Mouse (Mus musculus) forebrain, embryonic 11.5 days (tissue): ENCODE measurements around the gene Krt71. TPM values are rescaled to one million over a fixed set of nuclear protein-coding genes. Genes with fewer than 3 reads are reported as not detected.
A peak's percentile ranks its signal among the peaks of the same experiment; 100 is the strongest.

Experiments used
- ATAC-seq: fragments of 200-750 bp; cut with Nextera tagmentation; replicated peaks from 2 replicates; pipeline ENCODE4 v1.8.0; 2017; ENCODE audit warnings: moderate TSS enrichment; ENCODE audit not compliant: low FRiP score
- DNase-seq: peaks from one replicate; pipeline ENCODE4 v3.0.0-alpha.2; 2017; ENCODE audit warnings: low spot score
- H3K27ac ChIP-seq: fragments of 300-500 bp; sonication (generic); 2 replicates; pipeline ENCODE4 v1.5.1; 2014; ENCODE audit warnings: low read depth, low read length
- H3K27me3 ChIP-seq: fragments of 300-500 bp; sonication (generic); 2 replicates; pipeline ENCODE4 v1.6.1; 2014; ENCODE audit warnings: mild to moderate bottlenecking, low read length, mixed read lengths; ENCODE audit not compliant: control insufficient read depth, insufficient read depth
- H3K36me3 ChIP-seq: fragments of 300-500 bp; sonication (generic); 2 replicates; pipeline ENCODE4 v1.6.1; 2014; ENCODE audit warnings: mild to moderate bottlenecking, low read length, moderate library complexity, mixed read lengths; ENCODE audit not compliant: control insufficient read depth, insufficient read depth
- H3K4me1 ChIP-seq: fragments of 300-500 bp; sonication (generic); replicated peaks from 2 replicates; pipeline ENCODE4 v1.6.1; 2014; ENCODE audit warnings: low read length, mixed read lengths; ENCODE audit not compliant: control insufficient read depth, insufficient read depth
- H3K4me2 ChIP-seq: fragments of 300-500 bp; sonication (generic); 2 replicates; pipeline ENCODE4 v1.6.1; 2014; ENCODE audit warnings: low read depth, mild to moderate bottlenecking, low read length, moderate library complexity, mixed read lengths; ENCODE audit not compliant: severe bottlenecking
- H3K4me3 ChIP-seq: fragments of 300-500 bp; sonication (generic); 2 replicates; pipeline ENCODE4 v1.5.1; 2014; ENCODE audit warnings: low read depth, low read length
- H3K9ac ChIP-seq: fragments of 300-500 bp; sonication (generic); 2 replicates; pipeline ENCODE4 v1.6.1; 2014; ENCODE audit warnings: low read length
- H3K9me3 ChIP-seq: fragments of 300-500 bp; sonication (generic); 2 replicates; pipeline ENCODE4 v1.6.1; 2016; ENCODE audit warnings: low read length, mixed read lengths; ENCODE audit not compliant: control insufficient read depth
- WGBS: fragments of 180-500 bp; shearing (Covaris S2); extraction: QIAGEN DNeasy Blood & Tissue Kit; methylation state at CpG from one replicate; pipeline ENCODE4 v1.1.7; 2014; 5-methylcytosine and 5-hydroxymethylcytosine counted together
- polyA plus RNA-seq: library from polyadenylated mRNA; unstranded; fragments of >200 nt; fragmentation: Nextera tagmentation; extraction: Ambion mirVana; gene quantifications from 2 replicates; pipeline ENCODE4 v1.2.1, GENCODE M21; 2014

The Krt71 gene
- polyA plus RNA-seq, 1 experiment from 2014 or later = not detected

GRCm38 (mm10) chr15:101724686-101725085 is 18.2 kb downstream of the Krt71 start:
- DNase-seq = no peak
- no peaks in the 10 kb centered on the region for H3K27me3 ChIP-seq
- no peak overlapping the region for H3K4me2 ChIP-seq
- H3K36me3 ChIP-seq = no peaks in the 10 kb centered on the region
- WGBS = 79% methylated on average over 5 of the region's 5 CpGs
- no peak overlapping the region for H3K9ac ChIP-seq
- H3K27ac ChIP-seq = no peak overlapping the region
- no peaks in the 10 kb centered on the region for H3K9me3 ChIP-seq
- no peak for ATAC-seq
- H3K4me1 ChIP-seq = no peaks in the 10 kb centered on the region
- H3K4me3 ChIP-seq = no peak overlapping the region

GRCm38 (mm10) chr15:101715831-101716230 is 27.1 kb downstream of the Krt71 start:
- DNase-seq (no peak), ATAC-seq (no peak)
- Histone ChIP-seq H3K27me3 (no peaks in the 10 kb centered on the region), H3K4me1 (no peaks in the 10 kb centered on the region), H3K4me3 (no peak overlapping the region), H3K9ac (no peak overlapping the region), H3K27ac (no peak overlapping the region), H3K36me3 (no peaks in the 10 kb centered on the region), H3K4me2 (no peak overlapping the region), H3K9me3 (no peaks in the 10 kb centered on the region)
- 78% methylated on average over 3 of the region's 3 CpGs for WGBS

- Histone ChIP-seq H3K9me3 (no peaks in the 10 kb centered on the region), H3K4me1 (no peaks in the 10 kb centered on the region), H3K4me2 (no peak overlapping the region), H3K36me3 (no peaks in the 10 kb centered on the region), H3K9ac (no peak overlapping the region), H3K27me3 (no peaks in the 10 kb centered on the region), H3K4me3 (no peak overlapping the region), H3K27ac (no peak overlapping the region)
- DNase-seq (no peak), ATAC-seq (no peak)
- 93% methylated on average over 5 of the region's 5 CpGs for WGBS
Measured at GRCm38 (mm10) chr15:101714356-101714755, 28.6 kb downstream of the Krt71 start.

GRCm38 (mm10) chr15:101713731-101714130 is 29.2 kb downstream of the Krt71 start:
- Histone ChIP-seq H3K9me3 (no peaks in the 10 kb centered on the region), H3K4me2 (no peak overlapping the region), H3K4me3 (no peak overlapping the region), H3K9ac (no peak overlapping the region), H3K36me3 (no peaks in the 10 kb centered on the region), H3K27me3 (no peaks in the 10 kb centered on the region), H3K27ac (no peak overlapping the region), H3K4me1 (no peaks in the 10 kb centered on the region)
- DNase-seq (peak; percentile 33), ATAC-seq (no peak)
- 80% methylated on average over 8 of the region's 8 CpGs for WGBS

GRCm38 (mm10) chr15:101712720-101713119 is 30.2 kb downstream of the Krt71 start, which contains the start of gene Krt5:
TSS of gene Krt5 (minus strand) at chr15:101712898.
- WGBS = 79% methylated on average over 13 of the region's 13 CpGs

GRCm38 (mm10) chr15:101708683-101709082 is 34.2 kb downstream of the Krt71 start:
- DNase-seq = peak; percentile 50
- no peak overlapping the region for H3K9ac ChIP-seq
- 64% methylated on average over 11 of the region's 11 CpGs for WGBS
- ATAC-seq = no peak
- no peak overlapping the region for H3K4me2 ChIP-seq
- H3K4me1 ChIP-seq = no peaks in the 10 kb centered on the region
- no peaks in the 10 kb centered on the region for H3K9me3 ChIP-seq
- no peaks in the 10 kb centered on the region for H3K27me3 ChIP-seq
- H3K27ac ChIP-seq = no peak overlapping the region
- no peak overlapping the region for H3K4me3 ChIP-seq
- no peaks in the 10 kb centered on the region for H3K36me3 ChIP-seq

More at GRCm38 (mm10) chr15:101712720-101713119, 30.2 kb downstream of the Krt71 start, which contains the start of gene Krt5:
- no peak within 1 kb of the TSS for H3K9ac ChIP-seq
- no peaks in the 10 kb centered on the region for H3K4me1 ChIP-seq
- DNase-seq (peak; percentile 43), ATAC-seq (no peak)
- H3K27ac ChIP-seq = no peak within 1 kb of the TSS
- H3K4me3 ChIP-seq = no peak within 1 kb of the TSS
- no peaks in the 10 kb centered on the region for H3K36me3 ChIP-seq
- H3K9me3 ChIP-seq = no peaks in the 10 kb centered on the region
- no peak within 1 kb of the TSS for H3K4me2 ChIP-seq
- no peaks in the 10 kb centered on the region for H3K27me3 ChIP-seq

GRCm38 (mm10) chr15:101707454-101707853 is 35.5 kb downstream of the Krt71 start:
- 88% methylated on average over 9 of the region's 9 CpGs for WGBS
- H3K4me3 ChIP-seq = no peak overlapping the region
- no peak overlapping the region for H3K27ac ChIP-seq
- DNase-seq = no peak
- H3K4me1 ChIP-seq = 0 out of 2 replicates have a peak, but pooled peaks cover 1% of the 10 kb centered on the region
- no peaks in the 10 kb centered on the region for H3K36me3 ChIP-seq
- no peak overlapping the region for H3K9ac ChIP-seq
- ATAC-seq = no peak
- H3K9me3 ChIP-seq = no peaks in the 10 kb centered on the region
- H3K27me3 ChIP-seq = no peaks in the 10 kb centered on the region
- H3K4me2 ChIP-seq = no peak overlapping the region

GRCm38 (mm10) chr15:101704066-101704465 is 38.8 kb downstream of the Krt71 start:
- Histone ChIP-seq H3K4me2 (no peak overlapping the region), H3K27me3 (no peaks in the 10 kb centered on the region), H3K9ac (no peak overlapping the region), H3K4me1 (0 out of 2 replicates have a peak, but pooled peaks cover 2% of the 10 kb centered on the region), H3K4me3 (no peak overlapping the region), H3K27ac (no peak overlapping the region), H3K36me3 (no peaks in the 10 kb centered on the region), H3K9me3 (no peaks in the 10 kb centered on the region)
- ATAC-seq (no peak), DNase-seq (no peak)
- WGBS = 71% methylated on average over 4 of the region's 4 CpGs

- Histone ChIP-seq H3K4me1 (0 out of 2 replicates have a peak, but pooled peaks cover 2% of the 10 kb centered on the region), H3K36me3 (no peaks in the 10 kb centered on the region), H3K9ac (no peak overlapping the region), H3K27me3 (no peaks in the 10 kb centered on the region), H3K4me3 (no peak overlapping the region), H3K4me2 (no peak overlapping the region), H3K27ac (no peak overlapping the region), H3K9me3 (no peaks in the 10 kb centered on the region)
- WGBS = 6% methylated on average over 2 of the region's 2 CpGs
- DNase-seq = no peak
- ATAC-seq = no peak
Measured at GRCm38 (mm10) chr15:101702380-101702779, 40.5 kb downstream of the Krt71 start.
